Mouse (Mus musculus) embryo, embryonic 11 days (tissue): ENCODE measurements around the gene Ttc33.

ENCODE experiments used
- DNase-seq: peaks from one replicate; pipeline ENCODE4 v3.0.0-alpha.2; 2015

The Ttc33 gene

GRCm38 (mm10) chr15:5242241-5243035 lies 57.1 kb downstream of the Ttc33 start:
- peak; percentile 61 for DNase-seq

GRCm38 (mm10) chr15:5243036-5243958 lies 58.0 kb downstream of the Ttc33 start:
- no peak for DNase-seq

DNA sequence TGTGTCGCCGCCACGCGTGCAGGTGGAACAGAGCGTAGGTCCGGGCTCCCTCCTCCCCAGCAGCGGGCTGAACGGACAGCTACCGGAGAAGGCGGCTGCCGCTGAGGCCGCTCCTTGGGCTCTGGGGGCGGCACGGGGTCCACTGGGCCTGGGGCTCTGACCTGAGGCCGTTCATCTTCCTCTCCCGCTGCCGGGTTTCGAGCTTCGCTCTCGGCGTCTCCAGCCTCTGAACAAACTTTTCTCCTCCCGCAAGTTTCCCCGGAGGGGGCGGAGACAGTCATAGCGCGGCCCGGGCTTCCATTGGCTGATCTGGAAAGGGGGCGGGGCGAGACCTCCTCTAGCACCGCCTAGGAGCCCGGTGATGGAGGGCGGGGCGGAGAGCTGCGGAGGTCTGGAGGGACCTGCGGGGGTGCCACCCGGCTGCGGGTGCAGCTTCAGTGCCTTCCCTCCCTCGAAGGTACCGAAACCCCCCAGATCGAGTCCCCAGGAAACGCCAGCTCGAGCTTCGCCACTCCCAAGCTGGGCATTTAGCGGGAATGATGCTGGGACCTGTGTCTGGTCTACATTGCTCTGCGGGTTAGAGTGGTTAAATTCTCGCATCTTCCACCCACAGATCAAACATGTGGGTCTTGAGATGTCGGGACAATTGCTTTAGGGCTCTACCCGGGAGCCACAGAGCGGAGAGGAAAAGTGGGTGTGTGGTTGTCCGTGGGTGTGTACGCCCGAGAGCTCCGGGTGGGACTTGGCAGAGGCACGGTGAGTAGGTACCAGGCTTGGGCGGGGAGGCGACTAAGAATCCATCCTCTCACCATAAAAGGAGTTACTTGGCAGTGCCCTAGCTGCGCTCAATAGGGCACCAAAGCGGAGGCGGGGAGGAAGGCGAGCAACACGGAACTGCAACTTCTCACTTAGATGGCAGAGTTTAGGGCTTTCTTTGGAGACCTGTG lies 58.9 kb downstream of the Ttc33 start, which contains the start of gene Ptger4:
Gene Ptger4 (minus strand): TSS at position 229 of the 947 bp plus-strand sequence.
- peak; percentile 94 for DNase-seq

DNA sequence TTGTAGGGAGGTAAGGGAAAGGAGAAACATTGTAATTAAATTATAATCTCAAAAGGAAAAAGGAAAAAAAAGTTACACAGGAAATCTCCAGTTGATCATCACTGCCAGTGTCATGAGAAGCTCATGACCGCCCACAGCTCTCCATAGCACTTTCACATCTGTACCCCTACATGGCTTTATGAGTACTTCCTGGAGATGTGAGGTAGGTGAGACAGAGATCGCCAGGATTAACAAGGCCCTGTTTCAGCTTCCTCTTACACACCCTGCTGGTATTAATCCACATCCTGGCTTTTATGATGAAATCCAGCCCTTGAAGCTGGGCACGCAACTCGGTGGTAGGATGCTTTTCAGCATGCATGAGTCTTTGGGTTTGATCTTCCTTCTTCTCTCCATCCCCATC lies 64.9 kb downstream of the Ttc33 start:
- no peak for DNase-seq

GRCm38 (mm10) chr15:5260183-5260582 lies 74.9 kb downstream of the Ttc33 start:
- no peak for DNase-seq

GRCm38 (mm10) chr15:5261004-5261403 lies 75.7 kb downstream of the Ttc33 start:
- no peak for DNase-seq

- DNase-seq: no peak
These were observed 76.9 kb downstream of the Ttc33 start for GRCm38 (mm10) chr15:5262095-5262667.

GRCm38 (mm10) chr15:5262874-5263504 lies 77.7 kb downstream of the Ttc33 start:
- DNase-seq: no peak

DNA sequence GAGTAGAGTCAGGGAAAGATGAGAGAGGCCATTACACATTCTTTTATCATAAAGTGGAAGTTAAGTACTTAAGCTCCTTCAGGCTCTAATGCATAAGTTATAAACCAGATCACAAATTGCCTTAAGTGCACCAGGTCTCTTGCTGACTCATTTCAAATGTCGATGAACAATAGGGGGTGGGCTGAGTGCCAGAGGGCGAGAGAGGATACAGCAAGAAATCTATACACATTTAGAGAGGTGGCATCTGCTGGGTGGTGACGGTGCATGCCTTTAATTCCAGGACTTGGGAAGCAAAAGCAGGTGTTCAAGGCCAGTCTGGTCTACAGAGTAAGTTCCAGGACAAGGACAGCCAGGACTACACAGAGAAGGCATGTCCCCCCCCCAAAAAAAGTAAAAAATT lies 80.8 kb downstream of the Ttc33 start:
- DNase-seq: no peak
